Mouse (Mus musculus): ENCODE results near the gene Fanca.

- TF ChIP-seq GATA1 (IDR thresholded peaks at IDR 0.05; ENCODE audit: borderline replicate concordance, low read length) (no peak), FLI1 (IDR thresholded peaks at IDR 0.05; ENCODE audit: low read length) (no peak)
Observed at GRCm38 (mm10) chr8:123342911-123343310, 24.5 kb upstream of the Fanca start.

Measured in megakaryocyte, embryonic 14.5 days (primary cell).